Mouse (Mus musculus) heart, adult 2 months (tissue): Measurements from ENCODE around the gene 1700029F12Rik.

Experiments used
- CTCF ChIP-seq: fragments of 200-600 bp; IDR thresholded peaks from 2 replicates; pipeline ENCODE4 v1.8.1; 2022; ENCODE audit warnings: antibody characterized with exemption, mild to moderate bottlenecking, moderate library complexity
- EP300 ChIP-seq: fragments of 200-500 bp; IDR thresholded peaks from 2 replicates; pipeline ENCODE4 v1.6.1; 2011; ENCODE audit warnings: low read depth, low read length, control low read depth; ENCODE audit not compliant: insufficient read depth
- POLR2A ChIP-seq: fragments of 200-500 bp; IDR thresholded peaks from 2 replicates; pipeline ENCODE4 v1.6.1; 2011; ENCODE audit warnings: mild to moderate bottlenecking, low read depth, low read length, control low read depth; ENCODE audit not compliant: insufficient read depth

DNA sequence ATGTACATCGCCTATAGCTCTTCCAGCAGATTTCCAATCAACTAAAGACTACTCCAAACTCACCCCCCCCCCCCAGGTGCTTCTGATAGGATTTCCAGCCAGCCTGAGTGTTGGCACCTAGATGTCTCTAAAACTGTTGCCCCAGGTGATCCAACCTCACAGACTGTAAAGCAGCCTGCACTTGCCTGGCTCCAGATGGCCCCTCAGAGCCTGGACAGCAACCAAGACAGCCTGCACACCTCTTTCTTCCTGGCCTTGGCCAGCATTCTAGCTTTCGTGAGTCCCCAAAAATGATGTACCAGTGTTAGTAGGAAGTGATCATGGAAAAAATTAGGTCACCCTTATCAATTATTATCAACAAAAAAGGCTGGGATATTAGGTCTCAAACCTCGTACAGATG, 16.5 kb downstream of the 1700029F12Rik start:
- TF ChIP-seq CTCF: no peak
- TF ChIP-seq POLR2A: no peak
- no peak for TF ChIP-seq EP300
